Mouse (Mus musculus): ENCODE data around the gene Ccdc61. TPM values are rescaled to one million over a fixed set of nuclear protein-coding genes. Genes with fewer than 3 reads are reported as not detected.
A peak's percentile ranks its signal among the peaks of the same experiment; 100 is the strongest.

Ccdc61 gene
- polyA plus RNA-seq, 1 experiment from 2014 or later = 16.1 TPM

- H3K4me1 ChIP-seq (ENCODE audit: control insufficient read depth, insufficient read depth, low read length) = peaks cover 50% of the 10 kb centered on the region
- H3K4me3 ChIP-seq (replicated peaks; ENCODE audit: low read depth, low read length) = no peak overlapping the region
- H3K4me2 ChIP-seq (ENCODE audit: low read length) = no peak overlapping the region
- peak overlapping the region; percentile 91 for H3K27ac ChIP-seq (replicated peaks; ENCODE audit: low read depth, low read length)
- ATAC-seq (ENCODE audit: low FRiP score, low TSS enrichment) = no peak
- H3K36me3 ChIP-seq (ENCODE audit: control insufficient read depth, insufficient read depth, low read length) = peaks cover 60% of the 10 kb centered on the region
- WGBS = 44% methylated on average over 6 of the region's 6 CpGs
- H3K9ac ChIP-seq (replicated peaks; ENCODE audit: low read length) = peak overlapping the region; percentile 29; the same call in 1 of the 2 replicates
- no peaks in the 10 kb centered on the region for H3K27me3 ChIP-seq (ENCODE audit: control insufficient read depth, insufficient read depth, low read length)
- no peak for DNase-seq
- H3K9me3 ChIP-seq (ENCODE audit: control insufficient read depth, low read length) = no peaks in the 10 kb centered on the region
Observed at GRCm38 (mm10) chr7:18948151-18948550, 37.9 kb upstream of the Ccdc61 start.

GRCm38 (mm10) chr7:18942815-18943214 is 32.6 kb upstream of the Ccdc61 start:
- Histone ChIP-seq H3K4me2 (ENCODE audit: low read length) (peak overlapping the region; percentile 43; the same call in 1 of the 2 replicates), H3K4me1 (ENCODE audit: control insufficient read depth, insufficient read depth, low read length) (peaks cover 30% of the 10 kb centered on the region), H3K27ac (replicated peaks; ENCODE audit: low read depth, low read length) (peak overlapping the region; percentile 88), H3K9me3 (ENCODE audit: control insufficient read depth, low read length) (no peaks in the 10 kb centered on the region), H3K36me3 (ENCODE audit: control insufficient read depth, insufficient read depth, low read length) (peaks cover 43% of the 10 kb centered on the region), H3K4me3 (replicated peaks; ENCODE audit: low read depth, low read length) (no peak overlapping the region), H3K9ac (replicated peaks; ENCODE audit: low read length) (no peak overlapping the region), H3K27me3 (ENCODE audit: control insufficient read depth, insufficient read depth, low read length) (no peaks in the 10 kb centered on the region)
- DNase-seq (no peak), ATAC-seq (ENCODE audit: low FRiP score, low TSS enrichment) (peak; percentile 42)
- 35% methylated on average over 9 of the region's 9 CpGs for WGBS

DNA sequence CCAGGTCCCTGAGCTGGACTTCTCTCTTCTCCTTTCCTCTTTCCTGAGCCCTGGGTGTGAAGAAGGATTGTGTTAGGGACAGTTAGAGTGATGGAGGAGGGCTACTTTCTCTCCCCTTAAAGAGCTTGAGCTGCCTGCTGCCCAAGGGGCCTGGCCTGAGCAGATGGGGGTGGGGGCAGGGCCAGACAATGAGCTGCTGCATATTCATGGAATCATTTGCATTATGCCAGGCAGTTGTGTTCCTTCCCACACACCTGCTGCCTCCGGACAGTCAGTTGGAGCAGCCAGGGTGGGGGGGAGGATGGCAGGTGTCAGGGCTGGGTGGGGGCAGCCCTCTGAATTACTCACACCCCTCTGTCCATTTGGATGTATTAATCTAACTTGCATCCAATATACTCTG is 32.2 kb upstream of the Ccdc61 start:
- H3K27ac ChIP-seq (replicated peaks; ENCODE audit: low read depth, low read length) = peak overlapping the region; percentile 88
- DNase-seq (peak; percentile 76), ATAC-seq (ENCODE audit: low FRiP score, low TSS enrichment) (peak; percentile 82)
- peak overlapping the region; percentile 43 for H3K4me2 ChIP-seq (ENCODE audit: low read length)
- H3K36me3 ChIP-seq (ENCODE audit: control insufficient read depth, insufficient read depth, low read length) = peaks cover 39% of the 10 kb centered on the region
- H3K9ac ChIP-seq (replicated peaks; ENCODE audit: low read length) = peak overlapping the region; percentile 31; the same call in 1 of the 2 replicates
- no peaks in the 10 kb centered on the region for H3K27me3 ChIP-seq (ENCODE audit: control insufficient read depth, insufficient read depth, low read length)
- H3K9me3 ChIP-seq (ENCODE audit: control insufficient read depth, low read length) = no peaks in the 10 kb centered on the region
- 6% methylated on average over 1 of the region's 1 CpGs for WGBS
- 0 out of 2 replicates have a peak overlapping the region, but pooled peaks have one; percentile 4 for H3K4me3 ChIP-seq (replicated peaks; ENCODE audit: low read depth, low read length)
- peaks cover 28% of the 10 kb centered on the region for H3K4me1 ChIP-seq (ENCODE audit: control insufficient read depth, insufficient read depth, low read length)

- ATAC-seq (ENCODE audit: low FRiP score, low TSS enrichment) (no peak), DNase-seq (no peak)
- peak overlapping the region; percentile 98; the same call in 1 of the 2 replicates for H3K27ac ChIP-seq (replicated peaks; ENCODE audit: low read depth, low read length)
- no peaks in the 10 kb centered on the region for H3K27me3 ChIP-seq (ENCODE audit: control insufficient read depth, insufficient read depth, low read length)
- no peaks in the 10 kb centered on the region for H3K9me3 ChIP-seq (ENCODE audit: control insufficient read depth, low read length)
- peaks cover 67% of the 10 kb centered on the region for H3K4me1 ChIP-seq (ENCODE audit: control insufficient read depth, insufficient read depth, low read length)
- peak overlapping the region; percentile 100; the same call in 1 of the 2 replicates for H3K9ac ChIP-seq (replicated peaks; ENCODE audit: low read length)
- peak overlapping the region; percentile 87 for H3K4me2 ChIP-seq (ENCODE audit: low read length)
- H3K36me3 ChIP-seq (ENCODE audit: control insufficient read depth, insufficient read depth, low read length) = 0 out of 2 replicates have a peak, but pooled peaks cover 2% of the 10 kb centered on the region
- 54% methylated on average over 3 of the region's 3 CpGs for WGBS
- H3K4me3 ChIP-seq (replicated peaks; ENCODE audit: low read depth, low read length) = peak overlapping the region; percentile 98
Observed at GRCm38 (mm10) chr7:18927759-18928158, 17.5 kb upstream of the Ccdc61 start.

- Histone ChIP-seq H3K36me3 (ENCODE audit: control insufficient read depth, insufficient read depth, low read length) (0 out of 2 replicates have a peak, but pooled peaks cover 2% of the 10 kb centered on the region), H3K27ac (replicated peaks; ENCODE audit: low read depth, low read length) (peak overlapping the region; percentile 98), H3K4me1 (ENCODE audit: control insufficient read depth, insufficient read depth, low read length) (peaks cover 73% of the 10 kb centered on the region), H3K4me2 (ENCODE audit: low read length) (peak overlapping the region; percentile 87), H3K4me3 (replicated peaks; ENCODE audit: low read depth, low read length) (peak overlapping the region; percentile 98), H3K9me3 (ENCODE audit: control insufficient read depth, low read length) (no peaks in the 10 kb centered on the region), H3K9ac (replicated peaks; ENCODE audit: low read length) (peak overlapping the region; percentile 100), H3K27me3 (ENCODE audit: control insufficient read depth, insufficient read depth, low read length) (no peaks in the 10 kb centered on the region)
- DNase-seq = no peak
- 44% methylated on average over 6 of the region's 6 CpGs for WGBS
- no peak for ATAC-seq (ENCODE audit: low FRiP score, low TSS enrichment)
Observed at GRCm38 (mm10) chr7:18926911-18927310, 16.7 kb upstream of the Ccdc61 start.

GRCm38 (mm10) chr7:18926041-18926790 is 16.0 kb upstream of the Ccdc61 start:
- H3K27ac ChIP-seq (replicated peaks; ENCODE audit: low read depth, low read length) = peak overlapping the region; percentile 98
- ATAC-seq (ENCODE audit: low FRiP score, low TSS enrichment) (peak; percentile 7), DNase-seq (peak; percentile 79)
- WGBS = 2% methylated on average over 31 of the region's 42 CpGs
- H3K27me3 ChIP-seq (ENCODE audit: control insufficient read depth, insufficient read depth, low read length) = no peaks in the 10 kb centered on the region
- H3K4me2 ChIP-seq (ENCODE audit: low read length) = peak overlapping the region; percentile 87
- H3K4me3 ChIP-seq (replicated peaks; ENCODE audit: low read depth, low read length) = peak overlapping the region; percentile 98
- H3K36me3 ChIP-seq (ENCODE audit: control insufficient read depth, insufficient read depth, low read length) = 0 out of 2 replicates have a peak, but pooled peaks cover 2% of the 10 kb centered on the region
- H3K9ac ChIP-seq (replicated peaks; ENCODE audit: low read length) = peak overlapping the region; percentile 100
- peaks cover 73% of the 10 kb centered on the region for H3K4me1 ChIP-seq (ENCODE audit: control insufficient read depth, insufficient read depth, low read length)
- no peaks in the 10 kb centered on the region for H3K9me3 ChIP-seq (ENCODE audit: control insufficient read depth, low read length)

DNA sequence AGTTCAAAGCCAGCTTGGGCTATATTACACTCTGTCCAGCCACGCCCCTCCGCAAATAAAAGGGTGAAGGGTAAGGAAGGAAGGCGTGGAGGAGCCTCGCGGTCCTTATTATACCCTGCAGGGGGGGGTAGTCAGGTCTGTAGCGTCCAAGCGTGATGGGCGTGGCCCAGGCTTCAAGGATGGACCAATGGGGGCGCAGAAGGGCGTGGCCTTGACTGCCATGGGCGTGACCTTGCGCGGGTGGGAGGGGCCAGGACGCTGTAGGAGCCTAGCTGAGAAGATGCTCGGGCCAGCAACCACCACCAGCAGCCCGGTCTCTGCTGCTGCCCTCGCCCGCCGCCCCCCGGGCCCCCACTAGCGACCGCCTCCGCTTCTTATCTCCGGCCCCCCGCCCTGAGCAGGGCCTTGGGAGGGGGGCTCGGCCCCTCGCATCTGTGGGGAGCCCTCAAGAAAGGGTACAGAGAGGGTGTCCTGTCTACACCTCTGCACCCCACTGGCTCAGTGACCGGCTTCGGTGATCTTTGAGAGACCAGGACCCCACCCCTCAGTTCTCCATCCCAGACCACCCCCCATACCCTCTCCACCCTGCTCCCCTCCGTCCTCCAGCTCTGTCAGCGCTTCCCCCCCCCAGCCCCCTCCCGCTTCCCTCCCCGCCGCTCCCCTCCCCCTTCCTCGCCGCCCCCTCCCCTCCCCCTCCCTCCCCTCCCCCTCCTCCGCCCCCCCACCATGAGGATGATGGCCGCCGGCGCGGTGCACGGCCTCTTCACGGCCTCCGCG is 15.1 kb upstream of the Ccdc61 start, which contains the start of gene Nova2:
Gene Nova2, plus strand, starts transcription at position 727 of the 777 bp plus-strand sequence.
- under 1% methylated on average over 34 of the region's 45 CpGs for WGBS
- ATAC-seq (ENCODE audit: low FRiP score, low TSS enrichment) = peak; percentile 88

GRCm38 (mm10) chr7:18924321-18924720 is 14.1 kb upstream of the Ccdc61 start:
- Histone ChIP-seq H3K27ac (replicated peaks; ENCODE audit: low read depth, low read length) (peak overlapping the region; percentile 98), H3K36me3 (ENCODE audit: control insufficient read depth, insufficient read depth, low read length) (no peaks in the 10 kb centered on the region), H3K27me3 (ENCODE audit: control insufficient read depth, insufficient read depth, low read length) (no peaks in the 10 kb centered on the region), H3K4me2 (ENCODE audit: low read length) (peak overlapping the region; percentile 52), H3K4me1 (ENCODE audit: control insufficient read depth, insufficient read depth, low read length) (peaks cover 61% of the 10 kb centered on the region), H3K4me3 (replicated peaks; ENCODE audit: low read depth, low read length) (0 out of 2 replicates have a peak overlapping the region, but pooled peaks have one; percentile 11), H3K9ac (replicated peaks; ENCODE audit: low read length) (no peak overlapping the region; the same call in 1 of the 2 replicates), H3K9me3 (ENCODE audit: control insufficient read depth, low read length) (no peaks in the 10 kb centered on the region)
- WGBS = 2% methylated on average over 8 of the region's 8 CpGs
- ATAC-seq (ENCODE audit: low FRiP score, low TSS enrichment) (no peak), DNase-seq (peak; percentile 62)

More for the DNA sequence above, 15.1 kb upstream of the Ccdc61 start, which contains the start of gene Nova2:
- Histone ChIP-seq H3K4me2 (ENCODE audit: low read length) (peak within 1 kb of the TSS; percentile 87), H3K27ac (replicated peaks; ENCODE audit: low read depth, low read length) (peak within 1 kb of the TSS; percentile 98), H3K36me3 (ENCODE audit: control insufficient read depth, insufficient read depth, low read length) (0 out of 2 replicates have a peak, but pooled peaks cover 2% of the 10 kb centered on the region), H3K9me3 (ENCODE audit: control insufficient read depth, low read length) (no peaks in the 10 kb centered on the region), H3K4me3 (replicated peaks; ENCODE audit: low read depth, low read length) (peak within 1 kb of the TSS; percentile 98), H3K27me3 (ENCODE audit: control insufficient read depth, insufficient read depth, low read length) (no peaks in the 10 kb centered on the region), H3K4me1 (ENCODE audit: control insufficient read depth, insufficient read depth, low read length) (peaks cover 71% of the 10 kb centered on the region), H3K9ac (replicated peaks; ENCODE audit: low read length) (peak within 1 kb of the TSS; percentile 100)
- peak; percentile 99 for DNase-seq

All from midbrain, embryonic 14.5 days (tissue).